Comparison of ENCODE assay signal across 12 mouse cellular contexts in the genomic region with DNA sequence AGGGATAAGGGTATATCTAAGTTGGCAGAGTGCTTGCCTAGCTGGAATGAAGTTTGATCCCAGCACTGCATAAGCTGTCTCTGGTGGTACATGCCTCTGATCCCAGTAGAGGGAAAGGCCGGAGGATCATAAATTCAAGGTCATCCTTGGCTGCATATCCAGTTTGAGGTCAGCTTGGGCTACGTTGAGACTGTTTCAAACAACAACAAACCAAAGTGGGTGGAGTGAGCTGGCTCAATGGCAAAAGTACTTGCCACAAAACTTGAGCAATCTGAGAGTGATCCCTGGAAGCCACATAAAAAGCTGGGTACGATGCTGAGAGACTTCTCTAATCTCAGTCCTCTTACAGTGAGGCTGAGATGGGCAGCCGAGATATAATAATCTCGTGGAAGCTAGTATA. TPM values are rescaled to one million over a fixed set of nuclear protein-coding genes. Genes with fewer than 3 reads are reported as not detected.
DNase-seq lines count a peak whose midpoint lies in the region.
"Had no signal": no experiment of that assay in that cellular context is flagged by ENCODE, and none has a peak within 500 bp of the region (broad histone marks: within the 10 kb centered on the region; RNA-seq: fewer than 3 reads in every experiment).

No protein-coding gene starts in this region.

- intact Hi-C loops in gastrocnemius, postnatal 14 days (cut with DNase I; ENCODE audit: low total_unique reads): no loop called here

- DNase-seq in adrenal gland, postnatal 14 days: peak; percentile 50
- no peak for DNase-seq in adrenal gland, postnatal 10 days
- DNase-seq in kidney, adult 9 months: peak; percentile 46
- no peak for DNase-seq in kidney, adult 11 months
- DNase-seq in gastrocnemius, postnatal 14 days: peak; percentile 40
- peak; percentile 75 for DNase-seq in skeletal muscle tissue, adult 2 months (ENCODE audit: low read depth, low spot score)
- DNase-seq in layer of hippocampus, adult 11-12 months (ENCODE audit: low spot score): no peak
- DNase-seq: cerebellum, adult 9-10 months; heart, postnatal 4 days; lung, embryonic 14.5 days; right cerebral cortex, postnatal 25 days; thymus, adult 2 months had no signal

RNA-seq across cellular contexts. Expression of a gene that starts 25.1 kb away (rescaled TPM):
- 26.3 and 60.1 TPM in 2 replicates for total RNA-seq in adrenal gland, postnatal 14 days (2021)
- total RNA-seq in adrenal gland, postnatal 10 days (2021): 10 to 100 TPM; 19.3 to 39.8 TPM
- 10 to 100 TPM; 29.4 to 31.5 TPM for total RNA-seq in gastrocnemius, postnatal 14 days (2021)

Comparison
In these comparisons a context has a peak if more than half of its experiments do, and no peak if none do; other contexts are left out.
1. DNase-seq: peak in adrenal gland, postnatal 14 days (single experiment), kidney, adult 9 months (single experiment), gastrocnemius, postnatal 14 days (single experiment) and skeletal muscle tissue, adult 2 months (single experiment); none in adrenal gland, postnatal 10 days (single experiment), kidney, adult 11 months (single experiment) and layer of hippocampus, adult 11-12 months (single experiment).